Mouse (Mus musculus): ENCODE results near the gene Gm21776. TPM values are rescaled to one million over a fixed set of nuclear protein-coding genes. Genes with fewer than 3 reads are reported as not detected.

Gm21776 gene
- polyA plus RNA-seq (2015; fragmentation: Illumina TruSeq; extraction: RNeasy Lipid Tissue Mini Kit (QIAGEN cat#74804); ENCODE audit: insufficient read depth, low read depth, low replicate concordance), result not detected

DNA sequence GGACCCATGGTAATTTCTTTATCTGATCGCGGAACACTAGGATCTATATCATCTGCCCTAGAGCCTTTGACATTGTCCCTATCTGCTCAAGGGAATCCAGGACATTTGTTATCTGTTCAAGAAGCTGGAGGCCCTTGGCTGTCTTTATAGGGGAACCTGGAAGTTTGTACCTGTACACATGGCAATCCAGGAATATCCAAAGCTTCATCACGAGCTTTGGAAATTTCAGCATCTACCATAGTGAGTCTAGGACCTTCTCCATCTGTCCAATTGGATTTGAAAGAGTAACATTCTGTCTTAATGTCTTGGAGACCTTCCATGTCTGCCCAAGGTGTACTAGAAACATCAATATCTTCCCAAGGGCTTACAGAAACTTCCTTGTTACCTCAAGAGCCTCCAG, at the start of gene Gm21776:
TSS of gene Gm21776 (plus strand) at position 301 of the 400 bp plus-strand sequence.

